Mouse (Mus musculus) midbrain, postnatal 0 days (tissue): ENCODE data around the gene St3gal5. TPM values are rescaled to one million over a fixed set of nuclear protein-coding genes. Genes with fewer than 3 reads are reported as not detected.

Experiments used
- ATAC-seq: fragments of 200-750 bp; cut with Nextera tagmentation; 2 replicates; pipeline ENCODE4 v1.8.0; 2017; ENCODE audit warnings: moderate number of reproducible peaks, mild to moderate bottlenecking, moderate TSS enrichment, moderate library complexity; ENCODE audit not compliant: low FRiP score
- DNase-seq: peaks from one replicate; pipeline ENCODE4 v3.0.0-alpha.2; 2015; ENCODE audit warnings: low spot score
- H3K27ac ChIP-seq: fragments of 300-500 bp; sonication (generic); 2 replicates; pipeline ENCODE4 v1.5.1; 2014; ENCODE audit warnings: low read depth, mild to moderate bottlenecking, low read length, mixed read lengths
- H3K27me3 ChIP-seq: fragments of 300-500 bp; sonication (generic); 2 replicates; pipeline ENCODE4 v1.6.1; 2014; ENCODE audit warnings: low read length, control low read depth, mixed read lengths; ENCODE audit not compliant: insufficient read depth
- H3K36me3 ChIP-seq: fragments of 300-500 bp; sonication (generic); 2 replicates; pipeline ENCODE4 v1.6.1; 2014; ENCODE audit warnings: low read length, control low read depth, mixed read lengths; ENCODE audit not compliant: insufficient read depth
- H3K4me1 ChIP-seq: fragments of 300-500 bp; sonication (generic); 2 replicates; pipeline ENCODE4 v1.6.1; 2014; ENCODE audit warnings: mild to moderate bottlenecking, control low read depth, antibody characterized with exemption, low read length, mixed read lengths; ENCODE audit not compliant: insufficient read depth
- H3K4me2 ChIP-seq: fragments of 300-500 bp; sonication (generic); 2 replicates; pipeline ENCODE4 v1.6.1; 2014; ENCODE audit warnings: low read depth, mild to moderate bottlenecking, low read length, mixed read lengths; ENCODE audit not compliant: poor library complexity, severe bottlenecking
- H3K4me3 ChIP-seq: fragments of 300-500 bp; sonication (generic); 2 replicates; pipeline ENCODE4 v1.5.1; 2014; ENCODE audit warnings: low read depth, mild to moderate bottlenecking, low read length, moderate library complexity
- H3K9ac ChIP-seq: fragments of 300-500 bp; sonication (generic); replicated peaks from 2 replicates; pipeline ENCODE4 v1.6.1; 2014; ENCODE audit warnings: mild to moderate bottlenecking, low read length, moderate library complexity, mixed read lengths; ENCODE audit not compliant: poor library complexity, severe bottlenecking
- H3K9me3 ChIP-seq: fragments of 300-500 bp; sonication (generic); 2 replicates; pipeline ENCODE4 v1.6.1; 2016; ENCODE audit warnings: low read length, control low read depth
- CTCF ChIP-seq: IDR thresholded peaks from 2 replicates; pipeline ENCODE4 v1.5.1; 2016; ENCODE audit warnings: antibody characterized with exemption, mild to moderate bottlenecking
- WGBS: fragments of 180-500 bp; shearing (Covaris S2); extraction: QIAGEN DNeasy Blood & Tissue Kit; methylation state at CpG from one replicate; pipeline ENCODE4 v1.1.7; 2014; 5-methylcytosine and 5-hydroxymethylcytosine counted together
- polyA plus RNA-seq: library from polyadenylated mRNA; unstranded; fragments of >200 nt; fragmentation: Nextera tagmentation; extraction: Ambion mirVana; gene quantifications from 2 replicates; pipeline ENCODE4 v1.2.1, GENCODE M21; 2015
- total RNA-seq: library from RNA; depleted of rRNA; stranded (reverse); fragments of >200 nt; gene quantifications from 2 replicates; pipeline ENCODE4 v1.2.3, GENCODE M21; 2014; rRNA removed

The St3gal5 gene
- total and polyA plus RNA-seq, 2 experiments from 2014 or later = 24.0 to 51.9 TPM

- no peak for DNase-seq
- Histone ChIP-seq H3K27me3 (no peaks in the 10 kb centered on the region), H3K27ac (no peak overlapping the region), H3K4me2 (no peak overlapping the region), H3K9me3 (no peaks in the 10 kb centered on the region), H3K4me3 (no peak overlapping the region), H3K36me3 (no peaks in the 10 kb centered on the region), H3K4me1 (no peaks in the 10 kb centered on the region), H3K9ac (no peak overlapping the region)
- ATAC-seq = no peak
- 83% methylated on average over 5 of the region's 5 CpGs for WGBS
- no peak for TF ChIP-seq CTCF
These were observed 105.3 kb downstream of the St3gal5 start for GRCm38 (mm10) chr6:72202732-72203131.

GRCm38 (mm10) chr6:72203279-72203678, 105.9 kb downstream of the St3gal5 start:
- TF ChIP-seq CTCF = no peak
- H3K9ac ChIP-seq = no peak overlapping the region
- no peaks in the 10 kb centered on the region for H3K4me1 ChIP-seq
- ATAC-seq (no peak), DNase-seq (no peak)
- H3K4me3 ChIP-seq = no peak overlapping the region
- 73% methylated on average over 5 of the region's 5 CpGs for WGBS
- H3K9me3 ChIP-seq = no peaks in the 10 kb centered on the region
- no peaks in the 10 kb centered on the region for H3K36me3 ChIP-seq
- H3K27ac ChIP-seq = no peak overlapping the region
- no peak overlapping the region for H3K4me2 ChIP-seq
- H3K27me3 ChIP-seq = no peaks in the 10 kb centered on the region

Other genes with a start within 250 kb of the St3gal5 start
- gene Ptcd3, start 188.8 kb upstream of the St3gal5 start, total RNA-seq = 59.6 and 64.9 TPM in 2 replicates
- 57.9 and 58.4 TPM in 2 replicates for gene Ptcd3, start 188.8 kb upstream of the St3gal5 start, polyA plus RNA-seq
- 21.8 and 30.6 TPM in 2 replicates for gene Polr1a, start 188.5 kb upstream of the St3gal5 start, total RNA-seq
- gene Polr1a, start 188.5 kb upstream of the St3gal5 start, polyA plus RNA-seq = 13.8 and 15.8 TPM in 2 replicates
- 1.8 and 3.7 TPM in 2 replicates for gene Atoh8, start 138.0 kb downstream of the St3gal5 start, total RNA-seq
- 1.9 and 2.3 TPM in 2 replicates for gene Atoh8, start 138.0 kb downstream of the St3gal5 start, polyA plus RNA-seq
- gene Sftpb, start 207.0 kb downstream of the St3gal5 start, total RNA-seq = 1.9 and 3.0 TPM in 2 replicates
- gene Sftpb, start 207.0 kb downstream of the St3gal5 start, polyA plus RNA-seq = 0.19 and 0.20 TPM in 2 replicates
- gene Usp39, start 247.6 kb downstream of the St3gal5 start, total RNA-seq = 43.7 and 45.3 TPM in 2 replicates
- 34.5 and 35.5 TPM in 2 replicates for gene Usp39, start 247.6 kb downstream of the St3gal5 start, polyA plus RNA-seq
- 9.5 and 10.0 TPM in 2 replicates for gene 0610030E20Rik, start 249.7 kb downstream of the St3gal5 start, total RNA-seq
- 13.3 and 14.7 TPM in 2 replicates for gene 0610030E20Rik, start 249.7 kb downstream of the St3gal5 start, polyA plus RNA-seq